Mouse (Mus musculus) 416B (cell line): ENCODE measurements around the gene Kirrel2.
"Not testable (repeated sequence)": the region's sequence is repeated elsewhere in the genome, so short reads cannot be mapped to it uniquely, and the experiment has no call there.

Experiments used
- DNase-seq: peaks from one replicate; pipeline ENCODE4 v3.0.0; 2011; ENCODE audit warnings: low read depth

The Kirrel2 gene

GRCm38 (mm10) chr7:30457629-30458330 lies at the start of gene Kirrel2, which contains the start of gene Nphs1:
Kirrel2 (minus strand) TSS chr7:30457690.
Nphs1 (plus strand) TSS chr7:30458315.
- DNase-seq = no peak

DNA sequence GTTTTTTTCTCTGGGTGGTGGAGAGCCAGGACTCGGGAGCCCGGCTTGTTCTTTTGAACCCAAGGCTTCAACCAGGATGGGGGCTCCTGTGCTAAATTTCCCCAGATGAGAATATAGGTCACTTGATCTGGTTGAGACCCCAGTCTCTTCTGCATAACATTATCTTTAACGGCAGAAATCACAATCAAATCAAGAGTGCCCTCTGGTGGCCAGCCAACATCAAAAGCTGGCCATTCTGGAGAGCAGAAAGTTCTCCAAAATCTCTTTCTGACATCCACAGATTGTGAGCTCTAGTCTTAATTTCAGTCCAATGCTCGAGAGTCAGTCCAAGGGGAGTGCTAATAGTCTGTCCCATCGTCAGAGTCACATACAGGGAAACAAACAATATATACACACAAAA lies 43.7 kb upstream of the Kirrel2 start:
- DNase-seq = not testable (repeated sequence)

- not testable (repeated sequence) for DNase-seq
Measured at GRCm38 (mm10) chr7:30495506-30496042, 38.1 kb upstream of the Kirrel2 start.

DNA sequence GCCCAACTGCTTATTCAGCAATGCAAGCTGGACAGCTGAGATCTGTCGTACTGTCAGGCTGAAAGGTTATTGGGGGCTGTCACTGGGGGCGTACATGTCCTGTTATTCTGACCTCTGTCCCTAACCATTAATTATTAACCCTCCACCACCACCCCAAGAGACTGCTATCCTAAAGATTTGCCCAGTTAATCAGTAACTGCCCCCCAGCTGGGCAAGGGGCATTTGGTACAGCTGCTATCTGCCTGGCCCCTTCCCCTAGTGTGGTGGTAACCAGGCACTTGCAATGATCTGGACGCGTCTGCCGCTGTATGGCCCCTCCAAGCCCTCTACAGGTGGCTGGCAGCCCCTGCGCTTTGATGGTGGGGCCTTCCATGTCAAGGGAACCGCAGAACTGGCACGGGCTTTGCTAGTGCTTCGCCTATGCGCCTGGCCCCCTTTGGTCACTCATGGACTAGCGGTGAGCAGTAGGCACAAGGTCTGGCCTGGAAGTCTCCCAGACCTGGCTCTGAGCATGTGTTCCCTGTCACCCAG lies 36.0 kb upstream of the Kirrel2 start, which contains the start of gene Prodh2:
Gene Prodh2 (plus strand): TSS at position 222 of the 531 bp plus-strand sequence.
- DNase-seq = no peak

GRCm38 (mm10) chr7:30492765-30493164 lies 35.3 kb upstream of the Kirrel2 start:
- DNase-seq = peak; percentile 75

DNA sequence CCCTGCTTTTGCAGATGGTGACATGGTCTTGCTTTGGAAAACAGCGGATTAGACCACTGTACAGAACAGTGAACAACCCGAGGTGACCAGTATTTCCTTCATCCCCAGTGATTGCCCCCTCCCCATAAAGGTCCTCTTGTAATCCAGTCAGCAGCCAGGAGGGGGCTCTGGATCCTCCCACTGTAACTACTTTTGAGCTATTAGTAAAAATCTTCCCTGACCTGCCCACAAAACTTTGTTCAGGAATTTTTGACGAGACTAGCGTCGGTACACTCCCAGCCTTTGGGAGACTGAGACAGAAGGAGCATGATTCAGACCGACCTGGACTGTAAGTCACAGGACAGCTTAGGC lies 33.4 kb upstream of the Kirrel2 start:
- no peak for DNase-seq

GRCm38 (mm10) chr7:30490251-30490956 lies 32.9 kb upstream of the Kirrel2 start:
- DNase-seq = peak; percentile 56

DNA sequence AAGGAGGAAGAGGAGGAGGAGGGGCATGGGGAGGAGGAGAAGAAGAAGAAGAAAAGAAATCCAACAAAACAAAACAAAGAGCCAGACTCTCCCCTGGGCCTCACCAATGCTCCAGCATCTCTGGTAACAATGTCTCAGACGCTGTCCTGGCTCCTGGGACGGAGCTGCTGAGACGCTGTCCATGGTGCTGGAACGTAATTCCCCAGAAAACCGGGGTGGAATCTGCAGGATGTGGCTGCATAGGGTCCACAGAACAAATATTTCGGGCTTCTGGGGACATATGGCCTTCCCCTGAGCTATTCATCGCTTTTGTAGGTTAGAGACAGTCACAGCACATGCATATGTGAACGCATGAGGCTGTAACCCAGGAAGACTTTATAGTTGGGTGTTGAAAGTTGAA lies 26.8 kb upstream of the Kirrel2 start:
- DNase-seq = peak; percentile 21

DNA sequence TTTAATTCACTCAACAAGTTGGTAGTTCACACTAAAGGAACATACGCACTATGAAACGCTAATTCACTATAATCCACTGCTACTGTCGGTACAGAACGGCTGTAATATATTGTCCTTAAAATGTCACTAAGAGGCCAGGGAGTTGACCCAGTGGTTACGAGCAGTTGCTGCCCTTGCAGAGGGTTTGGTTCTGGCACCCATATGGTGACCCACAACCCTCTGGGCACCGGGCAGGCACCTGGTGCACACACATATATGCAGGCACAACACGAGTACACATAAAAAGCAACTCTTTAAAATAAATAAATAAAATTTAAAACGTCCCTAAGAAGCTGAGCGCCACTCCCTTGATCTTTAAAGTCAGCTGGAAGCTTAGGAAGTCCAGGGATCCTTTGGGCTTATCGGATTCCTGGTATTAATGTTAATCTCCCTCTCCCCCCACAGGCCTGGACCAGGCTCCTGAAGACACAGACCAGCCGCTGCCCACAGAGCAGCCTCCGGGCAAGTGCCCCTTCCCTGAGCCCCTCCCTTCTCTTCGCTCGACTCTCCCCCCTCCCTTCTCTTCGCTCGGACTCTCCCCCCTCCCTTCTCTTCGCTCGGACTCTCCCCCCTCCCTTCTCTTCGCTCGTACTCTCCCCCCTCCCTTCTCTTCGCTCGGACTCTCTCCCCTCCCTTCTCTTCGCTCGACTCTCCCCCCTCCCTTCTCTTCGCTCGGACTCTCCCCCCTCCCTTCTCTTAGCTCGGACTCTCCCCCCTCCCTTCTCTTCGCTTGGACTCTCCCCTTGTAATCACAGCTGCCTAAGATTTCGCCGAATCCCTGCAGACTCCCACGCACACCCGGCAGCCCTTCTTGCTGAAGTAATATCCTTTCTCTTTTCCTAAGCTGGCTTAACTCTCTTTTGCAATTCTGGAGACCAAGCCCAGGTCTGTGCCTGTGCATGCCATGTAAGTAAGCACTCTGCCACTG lies 20.2 kb upstream of the Kirrel2 start:
- DNase-seq = no peak

- DNase-seq = not testable (repeated sequence)
Measured at GRCm38 (mm10) chr7:30476136-30476535, 18.6 kb upstream of the Kirrel2 start.

DNA sequence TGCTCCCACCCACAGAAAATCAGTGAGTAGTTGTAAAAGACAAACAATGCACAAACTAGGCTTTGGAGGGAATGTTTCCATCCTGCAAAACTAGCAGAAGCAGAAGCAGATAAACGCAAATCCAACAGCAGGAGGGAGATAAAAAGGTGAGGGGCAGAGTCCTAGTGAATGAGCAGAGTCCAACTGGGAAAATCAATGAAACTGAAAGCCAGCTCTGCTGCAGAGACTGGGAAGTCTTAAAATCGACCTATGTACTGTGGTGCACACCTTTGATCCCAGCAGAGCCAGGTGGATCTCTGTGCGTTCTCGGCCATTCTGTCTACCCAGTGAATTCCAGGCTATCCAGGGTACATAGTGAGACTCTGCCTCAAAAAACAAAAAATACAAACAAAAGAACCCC lies 17.5 kb upstream of the Kirrel2 start:
- no peak for DNase-seq

GRCm38 (mm10) chr7:30472411-30472810 lies 14.9 kb upstream of the Kirrel2 start:
- peak; percentile 75 for DNase-seq

DNA sequence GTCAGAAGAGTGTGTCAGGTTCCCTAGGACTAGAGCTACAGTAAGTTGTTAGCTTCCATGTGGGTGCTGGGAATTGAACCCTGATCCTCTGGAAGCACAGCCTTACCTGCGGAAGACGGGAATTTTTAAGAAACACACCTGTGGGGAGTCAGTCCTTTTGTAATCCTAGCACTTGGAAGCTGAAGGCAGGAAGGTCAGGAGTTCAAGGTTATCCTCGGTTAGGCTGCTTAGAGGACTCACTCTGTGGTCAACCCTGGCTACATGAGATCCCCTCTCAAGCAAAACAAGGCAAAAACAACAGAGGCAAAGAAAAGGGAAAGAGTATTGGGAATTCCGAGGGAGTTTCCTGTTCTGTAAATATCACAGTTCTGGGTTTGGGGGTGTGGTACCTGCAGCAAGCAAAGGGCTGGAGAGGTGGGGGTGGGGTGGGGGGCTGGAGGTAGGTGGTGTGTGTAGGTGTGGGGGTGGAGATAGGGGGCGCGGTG lies 7.4 kb upstream of the Kirrel2 start:
- DNase-seq = no peak

DNA sequence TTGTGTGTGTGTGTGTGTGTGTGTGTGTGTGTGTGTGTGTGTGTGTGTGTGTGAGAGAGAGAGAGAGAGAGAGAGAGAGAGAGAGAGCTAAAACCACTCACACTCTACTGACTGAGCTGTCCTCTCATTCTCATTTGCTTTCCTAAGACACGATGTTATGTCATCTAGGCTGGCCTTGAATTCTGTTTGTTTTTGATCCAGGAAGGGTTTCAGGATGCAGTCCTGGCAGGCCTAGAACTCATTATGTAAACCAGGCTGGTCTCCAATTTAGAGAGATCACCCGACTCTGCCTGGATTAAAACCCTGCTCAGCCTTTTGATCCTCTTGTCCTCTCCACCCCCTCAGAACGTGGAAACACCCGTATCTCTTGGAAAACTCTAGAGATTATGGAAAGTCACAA lies 6.5 kb upstream of the Kirrel2 start:
- no peak for DNase-seq

- DNase-seq = no peak
Measured at GRCm38 (mm10) chr7:30463568-30463967, 6.1 kb upstream of the Kirrel2 start.

DNA sequence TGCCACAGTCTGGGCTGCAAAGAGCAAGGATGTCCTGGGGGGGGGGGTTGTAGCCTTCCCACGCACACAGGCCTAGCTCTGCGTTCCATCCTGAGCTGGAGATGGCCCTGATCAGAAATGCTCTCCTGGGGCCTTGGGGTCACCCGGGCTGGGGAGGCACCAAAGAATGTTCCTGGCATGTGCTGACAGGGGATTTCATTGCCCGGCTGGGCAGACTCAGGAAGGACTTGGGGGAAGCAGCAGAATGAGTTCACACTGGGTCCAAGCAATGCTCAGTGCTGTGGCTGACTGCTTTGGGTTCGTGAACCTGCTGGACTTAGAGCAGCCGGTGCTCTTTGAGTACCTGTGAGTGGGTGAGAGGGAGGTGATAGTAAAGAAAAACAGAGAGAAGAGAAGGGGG lies 2.0 kb upstream of the Kirrel2 start:
- no peak for DNase-seq

DNA sequence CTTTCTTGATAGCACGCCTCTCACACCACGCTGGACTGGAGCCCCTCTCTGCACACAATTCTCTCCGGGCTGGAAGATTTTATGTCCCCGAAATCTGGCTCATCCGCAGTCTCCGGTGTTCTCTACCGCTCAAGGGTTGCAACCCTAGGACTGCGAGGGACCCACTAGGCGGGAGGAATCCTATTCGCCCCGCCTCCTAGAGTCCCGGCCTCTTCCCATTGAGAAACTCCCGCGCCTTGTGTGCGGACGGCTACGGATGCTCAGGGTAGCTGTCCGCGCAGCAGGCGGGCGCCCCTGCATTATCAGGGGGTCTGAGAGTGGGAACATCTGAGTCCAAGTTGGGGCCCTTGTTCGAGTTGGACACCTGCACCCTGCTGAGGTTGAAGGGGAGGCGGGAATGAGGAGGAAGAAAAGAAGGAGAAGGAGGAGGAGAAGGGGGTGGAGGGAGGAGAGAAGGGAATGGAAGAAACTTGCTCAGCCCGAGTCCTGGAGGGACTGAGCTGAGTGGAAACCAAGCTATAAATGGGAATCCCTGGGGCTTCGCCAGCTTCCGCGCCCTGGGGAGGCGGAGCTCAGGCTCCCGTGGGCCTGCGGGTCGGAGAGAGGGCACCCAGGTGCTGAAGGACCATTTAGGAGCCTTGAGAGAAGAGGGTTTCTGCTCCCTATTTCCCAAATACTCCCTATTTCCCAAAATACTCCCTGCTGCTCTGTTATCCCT lies 420 bp downstream of the Kirrel2 start:
- no peak for DNase-seq

- no peak for DNase-seq
Measured at GRCm38 (mm10) chr7:30456487-30456886, 1.0 kb downstream of the Kirrel2 start.

DNA sequence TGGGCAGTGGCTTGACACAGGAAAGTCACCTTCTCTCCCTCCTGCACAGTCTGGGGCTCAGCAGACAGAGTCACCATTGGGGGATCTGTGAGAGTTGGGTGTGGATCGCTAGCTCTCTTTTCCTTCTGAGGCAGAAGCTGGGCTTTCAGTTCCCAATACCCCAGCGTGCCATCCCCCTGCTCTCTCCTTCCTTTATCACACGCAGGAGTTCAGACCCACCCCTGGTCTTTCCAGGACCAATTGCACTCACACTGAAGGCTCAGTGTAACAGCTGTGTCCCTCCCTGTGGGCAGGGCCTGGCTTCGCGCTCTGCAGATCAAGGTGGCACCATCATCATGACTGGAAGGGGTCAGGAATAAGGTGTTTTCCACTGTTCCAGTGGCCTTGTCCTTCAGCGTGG lies 3.2 kb downstream of the Kirrel2 start:
- DNase-seq = peak; percentile 33

GRCm38 (mm10) chr7:30453766-30454165 lies 3.7 kb downstream of the Kirrel2 start:
- peak; percentile 76 for DNase-seq

- DNase-seq = no peak
Measured at GRCm38 (mm10) chr7:30453327-30453726, 4.2 kb downstream of the Kirrel2 start.
